Mouse (Mus musculus): ENCODE data around the gene Cfap54. TPM values are rescaled to one million over a fixed set of nuclear protein-coding genes. Genes with fewer than 3 reads are reported as not detected.

Gene Cfap54
- polyA plus RNA-seq, 1 experiment: 0.18 TPM

DNA sequence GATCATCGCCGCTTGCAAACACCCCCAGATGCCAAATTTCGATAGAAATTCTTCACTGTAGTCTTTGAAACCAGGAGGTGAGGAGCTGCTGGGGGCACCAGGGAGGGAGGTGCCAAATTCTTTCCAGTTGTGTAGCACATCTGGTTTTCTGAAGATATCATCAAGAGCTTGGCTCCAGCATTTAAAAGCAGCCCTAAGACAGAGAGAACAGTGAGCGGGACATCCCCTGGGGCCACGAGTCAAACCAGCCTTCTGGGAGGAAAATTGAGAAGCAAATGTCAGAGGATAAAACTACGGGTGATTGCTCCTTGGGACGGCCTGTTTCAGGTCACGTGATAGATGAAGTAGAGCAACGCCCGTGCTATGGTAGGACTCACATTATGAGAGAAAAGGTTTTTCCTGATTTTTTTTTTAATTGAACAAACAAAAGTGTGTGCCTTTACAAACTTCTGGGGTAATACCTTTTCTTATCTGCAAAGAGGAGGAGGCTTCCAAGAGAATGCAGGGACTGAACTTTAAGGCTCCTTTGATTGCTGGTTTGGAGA, 143.6 kb downstream of the Cfap54 start:
- DNase-seq (ENCODE audit: low spot score): no peak

DNA sequence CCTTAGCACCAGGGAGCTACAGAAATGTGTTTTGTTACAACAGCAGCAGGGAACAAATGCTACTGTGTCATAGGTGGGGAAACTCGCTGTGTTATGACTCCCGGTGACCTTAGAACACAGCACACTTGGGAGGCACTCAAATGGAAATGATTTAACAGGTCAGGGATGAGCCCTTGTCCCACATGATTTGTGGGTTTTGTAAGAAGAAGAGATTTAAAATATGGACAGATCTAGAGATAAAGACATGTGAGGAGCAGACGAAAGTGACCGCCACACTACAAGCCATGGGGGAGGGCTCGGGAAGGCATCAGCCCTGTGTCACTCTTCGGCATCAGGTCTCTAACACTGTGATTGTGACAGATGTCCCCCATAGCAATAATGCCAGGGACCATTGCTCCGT, 144.3 kb downstream of the Cfap54 start:
- DNase-seq (ENCODE audit: low spot score): no peak

DNA sequence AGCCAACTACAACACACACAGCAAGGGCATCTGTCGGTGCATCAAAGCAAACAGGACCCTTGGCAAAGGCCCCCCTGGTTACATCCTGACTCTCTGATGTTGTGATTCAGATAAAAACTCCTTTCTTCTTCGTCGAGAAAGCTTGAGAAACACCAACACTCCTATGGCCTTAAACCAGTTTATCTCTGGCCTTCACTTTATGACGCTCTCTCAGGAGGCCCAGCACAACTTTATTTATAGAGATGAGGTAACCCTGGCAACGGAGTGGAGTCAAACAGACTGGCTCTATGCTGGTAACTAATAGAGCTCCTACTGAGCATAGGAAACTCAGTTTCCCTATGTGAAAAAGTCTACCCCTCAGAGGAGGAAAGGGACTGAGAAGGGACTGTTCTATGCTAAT, 146.9 kb downstream of the Cfap54 start:
- DNase-seq (ENCODE audit: low spot score): no peak

DNA sequence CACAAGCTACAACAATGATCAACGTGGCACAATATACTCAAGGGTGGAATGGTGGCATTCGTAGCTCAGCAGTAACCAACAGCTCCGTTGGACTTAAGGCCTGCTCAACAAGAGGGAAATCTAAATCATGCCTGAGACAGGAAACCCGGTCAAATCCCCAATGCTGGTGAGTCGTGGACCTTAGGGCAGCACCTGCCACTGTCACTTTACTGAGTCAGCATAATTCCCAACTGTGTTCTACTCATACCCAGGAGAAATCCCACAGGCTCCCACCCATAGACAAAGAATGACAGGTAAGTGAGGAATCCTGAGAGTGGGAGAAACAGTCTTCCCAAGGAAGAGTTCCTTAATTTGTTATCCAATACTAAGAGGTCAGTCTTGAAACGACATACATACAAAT, 147.8 kb downstream of the Cfap54 start:
- DNase-seq (ENCODE audit: low spot score): no peak

DNA sequence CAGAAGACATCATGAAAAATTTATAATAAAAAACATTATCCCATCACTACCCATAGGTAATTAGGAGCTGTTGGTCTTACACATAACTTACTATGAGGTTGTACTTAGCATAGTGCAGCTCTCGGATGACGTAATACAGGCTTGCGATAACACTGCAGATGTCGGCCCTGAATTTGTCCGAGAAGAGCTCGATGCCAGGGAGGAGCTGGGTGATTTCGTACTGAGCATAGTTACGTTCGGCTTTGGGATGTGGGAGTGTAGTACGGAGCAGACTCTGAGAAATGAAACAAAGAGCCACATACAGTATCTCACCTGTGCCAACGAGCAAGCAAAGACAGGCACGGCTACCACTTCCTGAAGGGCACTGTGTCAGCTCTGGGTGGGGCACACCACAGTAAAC, 149.0 kb downstream of the Cfap54 start:
- no peak for DNase-seq (ENCODE audit: low spot score)

DNA sequence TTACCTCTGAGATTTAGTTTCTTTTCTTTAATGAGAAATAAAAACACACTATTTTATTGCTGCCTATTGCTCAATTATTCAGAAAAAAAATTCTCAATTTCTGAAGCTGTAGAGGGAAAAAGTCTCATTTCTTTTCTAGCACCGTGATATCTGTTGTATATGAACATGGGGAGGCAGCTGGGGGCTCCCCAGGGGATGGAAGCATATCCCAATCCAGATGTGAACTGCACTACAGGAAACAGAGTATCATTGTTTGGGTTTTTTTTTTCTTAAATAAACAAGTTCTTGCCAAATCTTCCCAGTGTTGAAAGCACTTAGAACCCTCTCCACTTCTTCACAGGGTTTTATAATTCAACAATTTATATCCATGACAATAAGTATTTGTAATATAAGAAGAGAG, 151.4 kb downstream of the Cfap54 start:
- no peak for DNase-seq (ENCODE audit: low spot score)

DNA sequence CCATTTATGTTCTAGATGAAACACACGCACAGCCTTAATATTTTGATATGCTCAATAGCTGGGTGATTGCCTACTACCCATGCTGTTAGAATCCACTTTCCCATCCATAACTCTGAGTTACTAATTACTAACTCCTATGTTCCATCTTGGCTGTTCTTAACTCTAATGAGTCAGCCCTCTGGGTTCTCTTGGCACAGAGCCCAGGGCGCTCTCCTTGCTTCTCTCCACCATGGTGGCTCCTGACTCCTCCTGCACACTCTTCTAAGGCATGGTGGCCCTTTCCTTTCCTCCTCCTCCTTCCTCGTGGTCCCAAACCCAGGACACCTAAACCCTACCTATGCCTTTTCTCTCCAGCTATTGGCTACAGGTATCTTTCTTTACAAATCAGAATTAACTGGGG, 153.2 kb downstream of the Cfap54 start:
- no peak for DNase-seq (ENCODE audit: low spot score)

DNA sequence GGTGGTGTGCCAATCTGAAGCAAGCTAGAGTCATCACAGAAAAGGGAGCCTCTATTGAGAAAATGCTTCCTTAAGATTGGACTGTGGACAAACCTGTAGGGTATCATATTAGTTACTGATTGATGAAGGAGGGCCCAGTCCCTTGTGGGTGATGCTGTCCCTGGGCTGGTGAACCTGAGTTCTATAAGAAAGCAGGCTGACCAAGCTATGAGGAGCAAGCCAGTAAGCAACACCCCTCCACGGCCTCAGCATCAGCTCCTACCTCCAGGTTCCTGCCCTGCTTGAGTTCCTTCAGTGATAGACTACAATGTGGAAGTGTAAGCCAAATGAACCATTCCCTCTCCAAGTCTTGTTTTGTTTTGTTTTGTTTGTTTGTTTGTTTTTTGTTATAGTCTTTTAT, 162.9 kb downstream of the Cfap54 start:
- no peak for DNase-seq (ENCODE audit: low spot score)

DNA sequence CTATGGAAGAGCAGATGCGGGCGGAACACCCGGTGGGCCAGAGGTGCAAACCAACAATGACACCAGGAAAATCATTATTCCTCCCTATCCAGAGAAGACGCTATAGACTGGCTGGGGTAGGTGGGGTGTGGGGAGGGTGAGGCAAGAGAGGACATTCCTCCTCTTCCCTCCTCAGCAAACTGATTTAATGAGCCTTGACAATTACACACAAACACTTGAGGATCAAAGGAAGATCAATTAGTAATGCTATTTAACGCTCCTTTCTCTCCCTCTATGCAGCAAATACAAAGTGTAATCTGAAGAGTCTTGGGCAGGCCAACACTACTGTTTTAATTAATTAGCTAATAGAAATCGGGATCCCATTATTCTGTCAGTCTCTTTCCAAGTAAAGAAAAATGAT, 174.2 kb downstream of the Cfap54 start:
- no peak for DNase-seq (ENCODE audit: low spot score)

DNA sequence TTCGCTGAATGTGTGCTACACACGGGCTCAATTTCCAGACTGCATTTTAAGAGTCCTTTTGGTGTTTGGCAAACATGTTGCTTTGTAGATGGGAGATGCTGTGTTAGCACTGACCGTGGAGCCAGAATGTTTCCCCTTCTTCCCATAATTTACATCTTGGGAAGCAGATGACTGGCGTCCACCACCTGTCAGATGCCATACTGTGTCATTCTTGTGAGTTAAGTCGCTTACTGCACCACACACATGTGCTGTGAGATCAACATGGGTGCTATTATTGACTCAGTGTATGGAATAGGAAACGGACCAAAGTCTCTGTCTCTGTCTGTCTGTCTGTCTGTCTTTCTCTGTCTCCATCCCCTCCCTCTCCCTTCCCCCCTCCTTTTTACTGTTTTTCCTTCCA, 193.0 kb downstream of the Cfap54 start:
- DNase-seq (ENCODE audit: low spot score): no peak

DNA sequence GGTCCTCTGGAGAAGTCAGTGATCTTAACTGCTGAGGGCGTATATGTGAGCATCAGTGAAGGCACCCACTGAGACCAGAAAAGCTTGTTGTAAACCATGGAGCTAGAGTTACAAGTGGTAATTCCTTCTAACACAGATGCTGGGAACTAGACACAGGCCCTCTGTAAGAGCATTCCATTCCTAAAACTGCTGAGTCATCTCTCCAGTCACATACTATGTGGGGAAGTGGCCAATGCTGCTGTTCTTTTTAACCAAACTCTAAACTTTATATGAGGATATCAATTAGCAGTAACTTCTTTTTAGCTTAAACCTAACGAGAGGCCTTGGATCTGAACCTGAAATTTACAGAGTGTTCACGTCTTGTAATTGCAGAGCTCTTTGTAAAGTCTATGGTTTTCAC, 203.4 kb downstream of the Cfap54 start:
- no peak for DNase-seq (ENCODE audit: low spot score)

DNA sequence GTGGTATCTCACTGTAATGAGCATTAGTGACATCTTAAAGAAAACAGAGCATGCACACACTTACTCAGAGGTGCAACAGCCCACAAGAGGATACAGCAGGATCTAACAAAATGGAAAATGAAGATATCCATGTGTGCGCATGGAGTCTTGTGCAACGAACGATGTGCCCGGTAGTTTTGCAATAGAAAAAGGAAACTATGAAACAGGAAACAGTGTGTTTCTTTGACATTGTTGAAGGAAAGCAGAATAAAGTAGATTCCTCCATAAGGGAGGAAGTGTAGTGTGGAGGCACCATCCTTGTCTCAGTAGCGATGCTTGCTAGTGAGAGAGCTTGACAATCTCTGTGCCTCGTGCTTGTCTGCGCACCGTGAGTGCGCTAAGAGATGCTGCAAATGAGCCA, 240.4 kb downstream of the Cfap54 start:
- DNase-seq (ENCODE audit: low spot score): no peak

DNA sequence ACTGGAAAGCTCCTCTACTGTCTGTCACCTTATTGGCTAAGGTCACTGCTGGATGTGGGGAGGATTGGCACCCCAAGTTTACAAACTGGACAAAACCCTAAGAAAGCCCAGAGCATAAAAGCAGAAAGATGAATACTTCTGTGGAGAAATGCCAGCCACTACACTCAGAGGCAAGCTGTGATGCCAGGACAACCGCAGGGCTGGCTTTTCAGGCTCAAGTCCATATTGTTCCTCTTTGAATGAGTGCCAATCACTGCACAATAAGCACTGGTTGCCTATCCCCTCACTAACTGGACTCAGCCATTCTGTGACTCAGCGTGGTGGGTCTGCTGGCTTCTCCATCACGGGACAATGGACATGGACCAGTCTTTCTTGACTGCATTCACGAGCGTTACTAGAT, 243.8 kb downstream of the Cfap54 start:
- no peak for DNase-seq (ENCODE audit: low spot score)

DNA sequence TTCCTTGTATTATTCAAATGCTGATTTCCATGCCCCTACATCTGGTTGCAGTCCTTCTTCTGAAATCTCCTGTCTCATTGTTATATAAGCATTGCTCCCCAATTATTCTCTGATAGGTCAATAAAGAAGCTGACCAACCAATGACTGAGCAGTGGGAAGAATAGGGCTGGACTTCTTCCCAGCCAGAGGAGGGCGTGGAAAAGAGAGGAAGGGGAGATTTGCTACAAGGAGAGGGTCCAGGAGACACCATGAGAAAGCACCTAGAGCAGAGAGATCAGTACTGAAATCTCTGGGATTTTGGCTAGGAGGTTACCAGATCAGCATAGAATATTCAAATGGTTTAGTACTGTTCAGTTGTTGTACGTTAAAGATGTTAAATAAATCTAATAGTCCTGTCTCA, 244.4 kb downstream of the Cfap54 start:
- DNase-seq (ENCODE audit: low spot score): no peak

DNA sequence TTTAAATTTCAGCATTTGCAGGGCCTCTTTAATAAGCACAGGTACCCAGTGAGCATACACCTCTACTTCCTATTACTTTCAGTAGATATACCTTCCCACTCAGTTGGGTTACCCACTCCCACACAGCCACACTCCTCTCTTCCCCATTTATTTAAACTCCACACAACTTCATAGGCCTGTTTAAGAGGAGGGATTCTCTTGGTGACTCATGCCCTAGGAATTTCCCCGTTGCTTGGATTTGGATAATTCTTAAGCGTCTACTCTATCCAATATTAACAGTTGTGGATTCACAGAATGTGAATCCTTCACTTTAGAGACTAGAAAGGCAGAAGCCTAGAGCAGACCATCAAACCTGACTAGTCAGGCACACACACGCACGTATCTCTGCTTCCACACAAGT, 259.9 kb downstream of the Cfap54 start:
- DNase-seq (ENCODE audit: low spot score): no peak

DNA sequence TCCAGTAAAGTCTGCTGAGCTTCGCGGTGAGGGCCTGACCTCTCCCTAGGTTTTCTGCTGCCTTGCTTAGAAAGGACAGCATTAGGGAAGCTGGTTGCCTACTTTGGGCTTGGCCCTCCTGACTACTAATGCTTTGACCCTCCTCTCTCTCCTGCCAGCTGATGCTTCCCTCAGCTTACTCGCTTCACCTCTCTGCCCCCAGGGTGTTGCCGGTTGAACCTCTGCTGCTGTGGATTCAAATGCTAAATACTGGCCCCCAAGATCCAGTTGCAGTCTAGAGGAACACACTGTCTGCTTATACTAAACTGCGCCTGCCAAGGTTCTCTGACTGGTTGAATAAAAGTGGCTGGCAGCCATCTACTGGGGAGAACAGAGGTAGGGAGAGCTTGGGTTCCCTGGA, 263.2 kb downstream of the Cfap54 start:
- no peak for DNase-seq (ENCODE audit: low spot score)

DNA sequence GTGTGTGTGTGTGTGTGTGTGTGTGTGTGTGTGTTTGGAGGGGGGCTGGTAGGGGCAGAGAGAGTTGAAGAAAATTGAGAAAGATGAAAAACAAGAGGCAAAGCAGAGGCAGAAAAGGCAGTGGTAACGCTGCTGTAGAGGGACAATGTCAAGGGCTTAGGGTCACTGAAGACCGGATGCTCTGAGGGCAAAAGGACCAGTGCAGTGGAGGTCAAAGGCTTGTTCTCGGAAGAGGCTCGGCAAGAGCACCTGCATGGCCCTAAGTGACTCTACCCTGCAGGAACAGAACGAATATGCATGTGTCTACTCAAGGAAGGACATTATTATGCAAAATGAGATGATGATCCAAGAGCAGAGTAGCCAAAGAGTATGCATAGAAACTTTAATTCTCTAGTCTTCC, 264.5 kb downstream of the Cfap54 start:
- no peak for DNase-seq (ENCODE audit: low spot score)

DNA sequence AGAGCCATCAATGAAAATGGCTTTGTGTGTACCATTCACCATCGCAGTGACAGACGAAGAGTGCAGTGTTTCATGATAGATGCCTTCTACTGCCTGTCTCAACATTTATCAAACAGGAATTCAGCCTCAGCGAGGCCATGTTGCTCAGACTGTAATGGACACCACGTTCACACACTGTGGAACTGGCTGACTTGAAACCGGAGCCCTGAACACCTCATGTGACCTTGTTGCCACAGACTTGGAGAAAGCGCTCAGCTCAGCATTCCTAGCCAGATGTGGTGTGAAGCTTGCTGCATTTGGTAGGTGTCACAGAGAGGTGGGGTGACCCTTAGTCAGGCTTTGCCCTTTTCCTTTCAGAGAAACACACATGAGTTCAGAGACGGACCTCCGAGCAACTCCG, 270.5 kb downstream of the Cfap54 start:
- no peak for DNase-seq (ENCODE audit: low spot score)

DNA sequence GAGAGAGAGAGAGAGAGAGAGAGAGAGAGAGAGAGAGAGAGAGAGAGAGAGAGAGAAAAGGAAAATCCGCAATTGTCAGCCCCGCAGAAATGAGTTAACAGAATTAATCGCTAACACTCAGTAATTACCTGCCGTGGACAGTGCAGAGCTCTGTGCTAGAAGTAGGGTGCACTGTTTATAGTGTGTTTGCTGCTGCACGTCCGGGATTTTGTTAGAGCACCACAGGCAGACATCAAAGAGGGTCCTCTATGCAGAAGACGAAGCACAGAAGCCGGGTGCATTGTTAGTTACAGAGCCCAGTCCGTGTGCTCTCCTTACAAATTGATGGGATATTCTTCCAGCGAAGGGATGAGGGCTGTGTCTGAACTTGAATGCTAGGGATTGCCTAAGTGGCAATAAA, 289.5 kb downstream of the Cfap54 start:
- DNase-seq (ENCODE audit: low spot score): no peak

DNA sequence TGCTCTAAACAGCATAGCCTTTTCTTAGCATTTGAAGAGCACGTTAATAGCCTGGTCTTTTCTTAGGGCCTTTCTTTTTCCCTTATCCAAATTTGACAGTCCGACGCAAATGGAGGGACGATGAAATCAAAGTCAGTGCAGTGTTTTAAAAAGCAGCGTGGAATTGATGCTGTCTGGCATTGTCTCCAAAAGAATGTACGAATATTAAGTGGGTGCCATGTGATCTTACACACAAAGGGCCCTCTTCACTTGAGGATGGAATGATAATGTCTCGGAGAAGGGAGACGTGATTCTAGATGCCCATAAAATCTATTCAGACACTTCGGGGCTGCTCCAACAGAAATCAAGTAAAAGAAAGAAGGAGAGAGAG, 289.9 kb downstream of the Cfap54 start:
- DNase-seq (ENCODE audit: low spot score): no peak

DNA sequence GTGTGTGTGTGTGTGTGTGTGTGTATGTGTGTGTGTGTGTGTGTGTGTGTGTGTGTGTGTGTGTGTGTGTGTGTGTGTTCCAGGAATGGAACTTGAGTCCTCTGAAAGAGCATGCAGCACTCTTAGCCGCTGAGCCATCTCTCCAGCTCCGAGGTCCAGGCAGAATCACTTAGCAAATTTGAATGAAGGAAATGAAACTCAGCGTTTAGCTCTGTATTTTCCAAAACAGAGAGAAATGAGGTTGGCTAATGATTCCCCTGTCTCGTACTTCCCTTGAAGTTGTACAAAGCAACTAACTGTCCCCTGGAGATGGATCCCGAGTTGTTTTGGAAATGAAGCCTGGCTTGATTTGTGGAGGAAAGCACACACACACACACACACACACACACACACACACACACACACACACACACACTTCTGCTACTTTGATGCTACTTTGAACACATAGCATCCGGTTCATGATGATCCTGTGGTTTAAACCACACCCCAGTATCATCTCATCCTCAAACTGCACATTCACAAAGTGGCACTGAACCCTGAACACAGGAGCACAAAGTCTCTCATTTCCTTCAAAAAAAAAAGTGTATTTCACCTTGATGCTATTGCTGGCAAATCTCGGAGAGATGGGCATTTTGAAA, 290.4 kb downstream of the Cfap54 start:
- no peak for DNase-seq (ENCODE audit: low spot score)

DNA sequence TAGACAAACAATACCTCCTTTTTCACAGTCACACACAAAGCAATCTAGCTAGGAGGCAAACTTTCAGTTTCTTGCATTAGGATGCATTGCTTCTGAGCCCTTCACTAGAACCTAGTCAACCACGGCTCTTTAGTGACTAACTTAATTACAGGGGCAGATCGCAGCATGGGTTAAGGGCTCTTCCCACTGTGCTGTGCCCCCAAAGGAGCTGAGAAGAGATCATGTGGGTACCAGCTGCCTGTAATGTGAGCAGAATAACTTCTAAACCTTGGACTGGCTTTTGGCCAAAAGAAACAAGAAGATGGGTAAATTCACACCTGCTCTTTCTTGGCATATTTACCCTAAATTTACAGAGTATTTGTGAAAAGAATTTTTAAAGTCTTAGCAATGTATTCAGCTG, 291.2 kb downstream of the Cfap54 start:
- no peak for DNase-seq (ENCODE audit: low spot score)

DNA sequence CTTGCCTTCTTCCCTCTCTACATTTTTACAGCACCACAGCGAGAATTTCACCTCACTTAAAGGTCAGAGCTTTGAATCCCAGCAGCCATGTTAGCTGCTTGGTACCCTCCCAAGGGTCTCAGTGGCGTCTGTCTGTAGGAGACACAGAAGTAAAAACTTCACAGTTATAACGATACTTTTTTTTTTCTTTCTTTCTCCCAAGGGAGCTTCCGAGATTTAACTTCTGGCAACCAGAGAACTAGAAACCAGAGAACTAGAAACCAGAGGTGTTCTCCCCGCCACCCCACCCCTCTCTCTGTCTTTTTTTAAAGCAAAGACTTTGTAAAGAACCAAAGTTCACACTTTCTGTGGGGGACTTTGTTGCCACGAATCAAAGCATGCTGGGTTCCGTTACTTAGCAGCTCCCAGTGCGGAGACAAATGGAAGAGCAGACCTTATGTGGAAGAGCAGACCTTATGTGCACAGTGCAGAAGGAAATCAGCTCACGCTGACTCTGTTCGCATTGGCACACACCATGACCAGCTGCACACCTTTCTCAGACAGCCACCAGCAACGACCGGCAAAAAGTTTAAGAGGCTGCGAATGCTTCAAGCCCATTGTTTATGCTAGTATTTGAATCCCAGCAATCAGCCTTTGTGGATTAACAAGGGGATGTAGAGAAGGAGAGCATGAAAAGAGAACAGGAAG, 292.9 kb downstream of the Cfap54 start:
- DNase-seq (ENCODE audit: low spot score): no peak

DNA sequence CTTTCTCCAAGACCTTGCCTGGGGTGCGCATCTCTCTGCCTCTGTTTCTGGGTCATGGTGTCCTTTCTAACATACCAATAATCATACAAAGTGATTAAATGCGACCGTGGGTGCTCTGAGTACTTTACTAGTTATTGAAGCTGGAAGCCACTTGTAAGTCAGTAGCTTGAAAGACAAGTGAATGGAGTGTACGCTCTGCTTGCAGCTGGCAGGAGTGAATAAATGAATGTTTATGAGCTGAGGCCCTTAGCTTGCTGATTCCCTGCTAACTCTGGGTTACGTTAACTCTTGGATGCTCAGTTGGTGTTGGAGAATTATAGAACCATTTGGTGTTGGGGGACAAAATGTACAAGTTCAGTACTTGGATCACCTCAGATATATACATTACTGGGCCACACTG, 298.7 kb downstream of the Cfap54 start:
- DNase-seq (ENCODE audit: low spot score): no peak

Measured in urinary bladder, adult 2 months (tissue).